Mouse (Mus musculus): ENCODE measurements around the gene Vps16. TPM values are rescaled to one million over a fixed set of nuclear protein-coding genes. Genes with fewer than 3 reads are reported as not detected.
A peak's percentile ranks its signal among the peaks of the same experiment; 100 is the strongest.

Vps16 gene
- polyA plus RNA-seq (2015; fragmentation: Nextera tagmentation; extraction: Ambion mirVana), result 98.2 and 103 TPM in 2 replicates

DNA sequence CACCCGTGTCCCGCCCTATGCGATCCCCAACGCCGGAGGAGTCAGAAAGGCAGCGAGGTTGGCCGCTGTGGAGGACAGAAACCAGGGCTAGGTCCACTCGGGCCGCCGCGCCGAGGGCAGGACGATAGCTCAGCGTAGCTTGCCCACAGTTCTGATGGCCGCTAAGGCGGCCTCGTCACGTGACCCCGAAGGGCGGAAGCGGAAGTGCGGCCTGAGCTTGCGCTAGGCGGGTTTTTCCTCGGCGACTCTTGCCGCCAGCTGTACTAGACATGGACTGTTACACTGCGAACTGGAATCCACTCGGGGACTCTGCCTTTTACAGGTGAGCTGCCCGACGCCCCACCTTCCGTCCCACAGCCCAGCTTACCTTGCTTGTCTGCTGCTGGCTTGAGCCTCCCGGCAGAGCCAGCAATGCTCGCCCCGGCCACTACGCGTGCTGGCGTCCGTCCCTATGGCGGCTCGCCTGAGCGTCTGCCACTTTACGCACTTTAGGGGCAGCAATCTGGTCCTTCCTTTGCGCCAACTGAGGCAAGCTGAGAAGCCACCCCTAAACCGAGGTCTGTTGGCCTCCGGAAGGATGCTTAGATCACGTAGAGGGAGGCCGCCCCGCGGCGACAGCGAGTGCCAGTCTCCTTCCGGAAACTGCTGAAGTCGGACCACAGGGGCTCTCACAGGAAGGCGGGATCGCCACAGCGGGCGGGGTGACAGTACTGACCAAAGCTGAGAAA is at the start of gene Vps16, which contains the start of gene Pced1a:
Gene Vps16 (plus strand): TSS at position 214 of the 728 bp plus-strand sequence.
Gene Pced1a (minus strand): TSS at position 576 of the 728 bp plus-strand sequence.
- Histone ChIP-seq H3K27me3 (no peaks in the 10 kb centered on the region), H3K9me3 (no peaks in the 10 kb centered on the region), H3K4me2 (peak within 1 kb of the TSS; percentile 69), H3K4me3 (peak within 1 kb of the TSS; percentile 84), H3K9ac (peak within 1 kb of the TSS; percentile 89), H3K36me3 (peaks cover 9% of the 10 kb centered on the region; the same call in 1 of the 2 replicates), H3K27ac (replicated peaks) (peak within 1 kb of the TSS; percentile 92), H3K4me1 (replicated peaks) (peaks cover 54% of the 10 kb centered on the region)
- peak; percentile 95 for ATAC-seq (ENCODE audit: low read depth)
- under 1% methylated on average over 58 of the region's 58 CpGs for WGBS

- Histone ChIP-seq H3K36me3 (no peaks in the 10 kb centered on the region), H3K4me1 (replicated peaks) (no peaks in the 10 kb centered on the region), H3K9me3 (no peaks in the 10 kb centered on the region), H3K27me3 (peaks cover 7% of the 10 kb centered on the region), H3K27ac (replicated peaks) (no peak overlapping the region), H3K9ac (no peak overlapping the region), H3K4me3 (no peak overlapping the region), H3K4me2 (no peak overlapping the region)
- WGBS, result 80% methylated on average over 4 of the region's 4 CpGs
- ATAC-seq (ENCODE audit: low read depth), result no peak
Observed at GRCm38 (mm10) chr2:130374951-130375350, 49.2 kb upstream of the Vps16 start.

DNA sequence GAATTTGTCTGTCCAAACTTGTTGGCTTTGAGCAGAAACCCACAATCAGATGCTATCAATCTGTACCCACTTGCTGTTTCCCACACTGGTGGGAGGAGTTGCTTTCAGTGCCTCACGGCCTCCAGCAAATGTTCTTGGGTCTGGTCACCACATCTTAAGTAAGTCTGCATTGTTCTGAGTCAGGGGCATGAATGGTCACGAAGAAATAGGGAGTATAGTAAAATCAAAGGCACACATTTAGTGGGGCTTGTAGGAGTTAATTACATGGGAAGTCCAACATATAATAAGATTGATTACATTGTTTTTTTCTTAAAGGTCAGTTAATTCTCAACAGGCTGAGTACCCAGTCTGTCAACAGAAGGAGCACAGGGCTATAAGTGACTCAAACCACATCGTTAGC is 40.9 kb upstream of the Vps16 start:
- Histone ChIP-seq H3K4me2 (no peak overlapping the region), H3K27me3 (peaks cover 17% of the 10 kb centered on the region; the same call in 1 of the 2 replicates), H3K4me1 (replicated peaks) (no peaks in the 10 kb centered on the region), H3K27ac (replicated peaks) (no peak overlapping the region), H3K9me3 (no peaks in the 10 kb centered on the region), H3K9ac (no peak overlapping the region), H3K4me3 (no peak overlapping the region), H3K36me3 (no peaks in the 10 kb centered on the region)
- WGBS, result 40% methylated on average over 3 of the region's 3 CpGs
- no peak for ATAC-seq (ENCODE audit: low read depth)

DNA sequence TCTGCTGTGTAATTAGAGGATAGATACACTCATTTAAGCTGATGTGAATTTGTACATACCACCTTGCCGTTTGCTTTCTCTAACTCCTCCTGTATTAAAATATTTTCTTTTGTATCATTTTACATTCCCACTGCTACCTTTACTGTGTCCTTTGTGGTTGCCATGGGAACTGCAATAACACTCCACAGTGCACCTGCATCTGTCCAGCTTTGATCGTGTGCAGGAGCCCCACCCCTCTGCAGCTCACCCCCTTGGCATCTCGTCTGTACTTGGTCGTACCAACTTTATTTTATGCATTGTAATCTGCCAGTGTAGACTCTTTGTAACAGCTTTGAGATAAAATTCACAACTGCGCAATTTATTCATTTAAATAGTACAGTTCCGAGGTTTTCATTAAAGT is 40.2 kb upstream of the Vps16 start:
- no peaks in the 10 kb centered on the region for H3K36me3 ChIP-seq
- WGBS, result 76% methylated on average over 6 of the region's 6 CpGs

DNA sequence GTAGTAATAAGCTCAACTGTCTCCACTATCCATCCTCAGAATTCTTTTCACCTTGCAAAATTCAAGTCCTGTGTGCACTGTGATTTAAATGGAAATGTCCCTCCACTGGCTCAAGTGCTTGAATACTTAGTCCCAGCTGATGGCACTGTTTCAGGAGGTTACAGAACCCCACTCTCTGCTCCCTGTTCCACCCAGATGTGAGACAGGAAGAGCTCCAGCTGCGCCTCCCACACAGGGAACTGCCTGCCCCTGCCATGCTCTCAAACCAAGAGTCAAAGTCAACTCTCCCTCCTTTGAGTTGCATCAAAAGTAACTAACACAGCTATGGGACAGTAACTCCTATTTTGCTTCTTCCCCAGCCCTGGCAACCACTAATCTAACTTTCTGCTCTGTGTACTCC is 37.9 kb upstream of the Vps16 start:
- H3K9ac ChIP-seq, result no peak overlapping the region
- H3K27me3 ChIP-seq, result peaks cover 17% of the 10 kb centered on the region; the same call in 1 of the 2 replicates
- H3K4me3 ChIP-seq, result no peak overlapping the region
- no peak overlapping the region for H3K4me2 ChIP-seq
- H3K9me3 ChIP-seq, result no peaks in the 10 kb centered on the region
- WGBS, result 78% methylated on average over 1 of the region's 1 CpGs
- no peaks in the 10 kb centered on the region for H3K4me1 ChIP-seq (replicated peaks)
- ATAC-seq (ENCODE audit: low read depth), result no peak
- no peaks in the 10 kb centered on the region for H3K36me3 ChIP-seq
- H3K27ac ChIP-seq (replicated peaks), result no peak overlapping the region

More for the DNA sequence above, 40.2 kb upstream of the Vps16 start:
- H3K9ac ChIP-seq, result no peak overlapping the region
- H3K4me2 ChIP-seq, result no peak overlapping the region
- no peaks in the 10 kb centered on the region for H3K9me3 ChIP-seq
- H3K27me3 ChIP-seq, result peaks cover 17% of the 10 kb centered on the region; the same call in 1 of the 2 replicates
- H3K27ac ChIP-seq (replicated peaks), result no peak overlapping the region
- ATAC-seq (ENCODE audit: low read depth), result no peak
- no peaks in the 10 kb centered on the region for H3K4me1 ChIP-seq (replicated peaks)
- H3K4me3 ChIP-seq, result no peak overlapping the region

DNA sequence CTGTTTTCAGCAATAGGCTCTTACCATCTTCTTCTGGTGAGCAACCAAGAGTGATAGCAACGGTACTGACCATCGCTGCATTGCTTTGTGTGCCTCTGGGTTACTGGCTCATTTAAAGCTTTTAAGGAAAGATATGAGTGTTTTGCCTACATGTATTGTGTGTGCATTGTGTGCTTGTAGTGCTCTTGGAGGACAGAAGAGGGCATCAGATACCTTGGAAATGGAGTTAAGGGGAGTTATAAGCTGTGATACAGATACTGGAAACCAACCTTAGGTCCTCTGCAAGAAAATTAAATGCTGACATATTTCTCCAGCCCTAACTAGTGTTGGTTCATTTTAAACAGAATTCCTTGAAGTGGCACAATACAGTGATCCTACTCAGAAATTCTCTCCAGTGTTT is 35.3 kb upstream of the Vps16 start:
- H3K9me3 ChIP-seq, result no peaks in the 10 kb centered on the region
- no peak overlapping the region for H3K9ac ChIP-seq
- H3K4me2 ChIP-seq, result no peak overlapping the region
- no peak overlapping the region for H3K4me3 ChIP-seq
- H3K36me3 ChIP-seq, result 0 out of 2 replicates have a peak, but pooled peaks cover 4% of the 10 kb centered on the region
- no peaks in the 10 kb centered on the region for H3K4me1 ChIP-seq (replicated peaks)
- no peak overlapping the region for H3K27ac ChIP-seq (replicated peaks)
- peaks cover 7% of the 10 kb centered on the region; the same call in 1 of the 2 replicates for H3K27me3 ChIP-seq
- 75% methylated on average over 2 of the region's 2 CpGs for WGBS
- ATAC-seq (ENCODE audit: low read depth), result no peak

- no peak overlapping the region for H3K4me2 ChIP-seq
- H3K27me3 ChIP-seq, result peaks cover 2% of the 10 kb centered on the region; the same call in 1 of the 2 replicates
- H3K4me1 ChIP-seq (replicated peaks), result no peaks in the 10 kb centered on the region
- ATAC-seq (ENCODE audit: low read depth), result no peak
- peaks cover 12% of the 10 kb centered on the region; the same call in 1 of the 2 replicates for H3K36me3 ChIP-seq
- no peaks in the 10 kb centered on the region for H3K9me3 ChIP-seq
- no peak overlapping the region for H3K27ac ChIP-seq (replicated peaks)
- no peak overlapping the region for H3K9ac ChIP-seq
- H3K4me3 ChIP-seq, result no peak overlapping the region
- WGBS, result 85% methylated on average over 11 of the region's 11 CpGs
Observed at GRCm38 (mm10) chr2:130390993-130391625, 33.0 kb upstream of the Vps16 start.

DNA sequence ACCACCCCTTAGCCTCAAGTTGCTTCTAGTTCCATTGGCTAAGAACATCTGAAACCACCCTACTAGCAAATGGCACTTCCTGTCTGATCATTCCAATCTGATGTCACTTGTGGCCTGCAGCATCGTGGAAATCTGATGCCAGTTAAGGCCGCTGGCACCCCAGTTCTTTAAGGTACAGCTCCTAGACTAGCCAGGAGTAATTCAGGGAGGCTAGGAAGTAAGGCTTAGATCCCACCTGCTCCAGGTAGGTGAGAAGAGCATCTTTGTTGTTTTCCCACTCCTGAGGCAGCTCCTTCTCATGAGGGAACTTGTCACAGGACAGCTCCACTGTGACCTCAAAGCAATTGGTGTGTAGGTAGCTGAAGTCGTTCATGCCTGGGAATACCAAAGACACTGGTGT is 31.3 kb upstream of the Vps16 start:
- H3K9me3 ChIP-seq, result no peaks in the 10 kb centered on the region
- H3K9ac ChIP-seq, result no peak overlapping the region
- H3K36me3 ChIP-seq, result peaks cover 12% of the 10 kb centered on the region; the same call in 1 of the 2 replicates
- H3K27ac ChIP-seq (replicated peaks), result no peak overlapping the region
- no peak overlapping the region for H3K4me2 ChIP-seq
- H3K27me3 ChIP-seq, result peaks cover 7% of the 10 kb centered on the region
- peaks cover 15% of the 10 kb centered on the region for H3K4me1 ChIP-seq (replicated peaks)
- 85% methylated on average over 3 of the region's 3 CpGs for WGBS
- no peak overlapping the region for H3K4me3 ChIP-seq
- no peak for ATAC-seq (ENCODE audit: low read depth)

DNA sequence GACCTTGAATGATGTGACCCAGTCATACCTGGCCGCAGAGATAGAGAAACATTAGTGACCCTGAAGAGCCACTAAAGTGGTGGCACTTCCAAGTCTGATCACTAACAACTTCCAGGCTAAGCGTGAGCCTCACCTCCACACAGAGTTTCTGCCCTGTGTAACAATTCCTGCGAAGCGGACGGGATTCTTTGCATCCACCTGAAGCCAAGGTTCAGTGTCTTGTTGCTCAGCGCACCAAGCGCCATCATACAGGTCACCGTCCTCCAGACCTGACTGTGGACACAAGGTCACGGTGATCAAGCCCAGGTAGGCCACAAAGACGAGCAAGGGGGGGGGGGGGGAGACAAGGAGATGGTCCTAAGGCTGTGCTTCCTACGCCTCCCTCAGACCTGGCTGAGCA is 28.4 kb upstream of the Vps16 start:
- H3K9ac ChIP-seq, result no peak overlapping the region
- peaks cover 22% of the 10 kb centered on the region for H3K27me3 ChIP-seq
- H3K4me1 ChIP-seq (replicated peaks), result peaks cover 19% of the 10 kb centered on the region
- no peak overlapping the region for H3K4me3 ChIP-seq
- H3K36me3 ChIP-seq, result peaks cover 12% of the 10 kb centered on the region; the same call in 1 of the 2 replicates
- H3K27ac ChIP-seq (replicated peaks), result no peak overlapping the region
- WGBS, result 95% methylated on average over 11 of the region's 11 CpGs
- no peak overlapping the region for H3K4me2 ChIP-seq
- no peaks in the 10 kb centered on the region for H3K9me3 ChIP-seq
- no peak for ATAC-seq (ENCODE audit: low read depth)

- peak within 1 kb of the TSS; percentile 81 for H3K9ac ChIP-seq
- peak; percentile 89 for ATAC-seq (ENCODE audit: low read depth)
- peak within 1 kb of the TSS; percentile 58 for H3K4me3 ChIP-seq
- H3K4me1 ChIP-seq (replicated peaks), result peaks cover 19% of the 10 kb centered on the region
- H3K36me3 ChIP-seq, result peaks cover 12% of the 10 kb centered on the region; the same call in 1 of the 2 replicates
- no peaks in the 10 kb centered on the region for H3K9me3 ChIP-seq
- H3K4me2 ChIP-seq, result peak within 1 kb of the TSS; percentile 74
- H3K27me3 ChIP-seq, result peaks cover 22% of the 10 kb centered on the region
- peak within 1 kb of the TSS; percentile 38; the same call in 1 of the 2 replicates for H3K27ac ChIP-seq (replicated peaks)
- WGBS, result under 1% methylated on average over 42 of the region's 53 CpGs
Observed at GRCm38 (mm10) chr2:130397186-130397985, 26.8 kb upstream of the Vps16 start, which contains the start of gene Cpxm1. Gene Cpxm1 (minus strand): TSS chr2:130397574.

DNA sequence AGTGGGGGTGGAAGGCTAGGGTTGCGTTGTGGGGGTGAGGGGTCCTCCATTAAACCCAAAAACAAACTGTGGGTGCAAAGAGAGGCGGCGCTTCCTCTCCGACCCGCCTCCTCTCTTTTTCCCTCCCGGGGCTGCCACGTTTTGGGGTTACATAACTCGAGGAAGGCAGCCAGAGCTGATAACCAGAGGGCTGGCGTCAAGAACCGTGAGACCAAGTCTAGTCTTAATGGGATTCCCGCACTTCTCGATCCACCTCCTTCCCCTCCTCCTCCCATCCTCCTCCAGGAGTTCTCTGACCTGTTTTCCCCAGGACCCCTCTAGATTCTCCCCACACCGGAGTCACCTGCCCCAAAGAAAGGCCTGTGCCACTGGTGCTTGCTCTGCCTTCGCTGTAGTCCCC is 26.0 kb upstream of the Vps16 start:
- Histone ChIP-seq H3K36me3 (peaks cover 8% of the 10 kb centered on the region; the same call in 1 of the 2 replicates), H3K27ac (replicated peaks) (no peak overlapping the region), H3K9me3 (no peaks in the 10 kb centered on the region), H3K4me2 (peak overlapping the region; percentile 74), H3K27me3 (peaks cover 22% of the 10 kb centered on the region), H3K9ac (0 out of 2 replicates have a peak overlapping the region, but pooled peaks have one; percentile 81), H3K4me3 (peak overlapping the region; percentile 58), H3K4me1 (replicated peaks) (peaks cover 19% of the 10 kb centered on the region)
- no peak for ATAC-seq (ENCODE audit: low read depth)
- 14% methylated on average over 14 of the region's 14 CpGs for WGBS

Measured in neural tube, embryonic 13.5 days (tissue).